Mouse (Mus musculus): ENCODE measurements around the gene Wnt10b.

- no peak for TF ChIP-seq POLR2A (IDR thresholded peaks at IDR 0.05; ENCODE audit: borderline replicate concordance, insufficient read depth, low read length)
- TF ChIP-seq CTCF (IDR thresholded peaks at IDR 0.05; ENCODE audit: borderline replicate concordance, insufficient read depth, low read depth, low read length) = no peak
These were observed 20.0 kb upstream of the Wnt10b start for GRCm38 (mm10) chr15:98797835-98798492.

Data from cerebellum, adult 2 months (tissue).